Mouse (Mus musculus): ENCODE results near the gene Siglecg. TPM values are rescaled to one million over a fixed set of nuclear protein-coding genes. Genes with fewer than 3 reads are reported as not detected.

Gene Siglecg
- polyA plus RNA-seq, 1 experiment from 2014 or later = not detected

DNA sequence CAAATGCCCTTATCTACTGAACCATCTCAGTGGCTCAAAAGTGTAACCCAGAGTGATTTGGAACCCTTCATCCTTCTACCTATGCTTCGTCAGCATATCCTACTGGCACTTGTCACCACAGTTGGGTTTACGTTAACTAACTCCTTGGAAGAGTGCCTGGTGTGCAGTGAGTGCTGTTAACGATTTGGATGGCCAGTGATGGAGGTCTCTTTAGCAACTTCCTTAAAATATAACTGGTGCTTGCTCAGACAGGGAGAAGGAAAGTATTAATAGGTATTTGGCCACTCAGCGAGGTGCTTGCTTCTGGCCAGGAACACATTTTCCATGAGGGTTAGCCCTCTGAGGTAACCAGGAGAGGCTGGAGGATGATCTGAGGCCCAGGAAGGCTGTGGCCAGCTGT lies 39.8 kb downstream of the Siglecg start:
- H3K4me1 ChIP-seq = peaks cover 26% of the 10 kb centered on the region
- WGBS = 80% methylated on average over 4 of the region's 4 CpGs

GRCm38 (mm10) chr7:43448246-43448645 lies 40.2 kb downstream of the Siglecg start:
- WGBS = 87% methylated on average over 3 of the region's 3 CpGs
- peaks cover 24% of the 10 kb centered on the region for H3K4me1 ChIP-seq
- no peak overlapping the region for H3K27ac ChIP-seq

More for the DNA sequence above, 39.8 kb downstream of the Siglecg start:
- no peak overlapping the region for H3K4me3 ChIP-seq
- peaks cover 27% of the 10 kb centered on the region for H3K36me3 ChIP-seq
- no peaks in the 10 kb centered on the region for H3K9me3 ChIP-seq
- DNase-seq (ENCODE audit: low spot score) = no peak
- H3K27ac ChIP-seq = no peak overlapping the region
- no peaks in the 10 kb centered on the region for H3K27me3 ChIP-seq (ENCODE audit: insufficient read depth, poor library complexity, severe bottlenecking)

GRCm38 (mm10) chr7:43449811-43450210 lies 41.8 kb downstream of the Siglecg start:
- peaks cover 47% of the 10 kb centered on the region for H3K36me3 ChIP-seq
- no peak for DNase-seq (ENCODE audit: low spot score)
- WGBS = 95% methylated on average over 2 of the region's 2 CpGs
- H3K4me3 ChIP-seq = no peak overlapping the region
- H3K27ac ChIP-seq = no peak overlapping the region
- H3K9me3 ChIP-seq = no peaks in the 10 kb centered on the region
- no peaks in the 10 kb centered on the region for H3K27me3 ChIP-seq (ENCODE audit: insufficient read depth, poor library complexity, severe bottlenecking)
- peaks cover 17% of the 10 kb centered on the region for H3K4me1 ChIP-seq

More at GRCm38 (mm10) chr7:43448246-43448645, 40.2 kb downstream of the Siglecg start:
- no peaks in the 10 kb centered on the region for H3K9me3 ChIP-seq
- H3K4me3 ChIP-seq = no peak overlapping the region
- DNase-seq (ENCODE audit: low spot score) = no peak
- H3K27me3 ChIP-seq (ENCODE audit: insufficient read depth, poor library complexity, severe bottlenecking) = no peaks in the 10 kb centered on the region
- H3K36me3 ChIP-seq = peaks cover 31% of the 10 kb centered on the region

DNA sequence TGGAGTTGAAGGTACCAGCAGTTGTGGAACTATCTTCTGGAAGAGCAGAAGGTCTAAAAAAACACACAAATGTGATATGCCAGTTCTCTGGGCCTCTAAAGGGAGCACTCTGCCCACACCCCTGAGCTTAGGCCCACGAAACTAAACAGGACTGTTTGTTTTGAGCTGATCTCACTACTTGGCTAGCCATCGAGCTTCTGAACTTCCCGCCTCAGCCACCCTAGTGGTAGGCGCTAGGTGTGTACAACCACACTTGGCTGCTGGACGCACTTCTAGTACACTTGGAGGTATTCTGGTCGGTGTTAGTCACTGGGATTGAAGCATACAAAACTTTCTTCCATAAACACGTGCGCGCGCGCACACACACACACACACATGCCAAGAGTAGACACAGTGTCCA lies 43.7 kb downstream of the Siglecg start:
- H3K4me3 ChIP-seq = no peak overlapping the region
- no peak overlapping the region for H3K27ac ChIP-seq
- no peaks in the 10 kb centered on the region for H3K27me3 ChIP-seq (ENCODE audit: insufficient read depth, poor library complexity, severe bottlenecking)
- peaks cover 13% of the 10 kb centered on the region for H3K4me1 ChIP-seq
- H3K36me3 ChIP-seq = peaks cover 63% of the 10 kb centered on the region
- no peaks in the 10 kb centered on the region for H3K9me3 ChIP-seq
- no peak for DNase-seq (ENCODE audit: low spot score)
- 97% methylated on average over 11 of the region's 11 CpGs for WGBS

DNA sequence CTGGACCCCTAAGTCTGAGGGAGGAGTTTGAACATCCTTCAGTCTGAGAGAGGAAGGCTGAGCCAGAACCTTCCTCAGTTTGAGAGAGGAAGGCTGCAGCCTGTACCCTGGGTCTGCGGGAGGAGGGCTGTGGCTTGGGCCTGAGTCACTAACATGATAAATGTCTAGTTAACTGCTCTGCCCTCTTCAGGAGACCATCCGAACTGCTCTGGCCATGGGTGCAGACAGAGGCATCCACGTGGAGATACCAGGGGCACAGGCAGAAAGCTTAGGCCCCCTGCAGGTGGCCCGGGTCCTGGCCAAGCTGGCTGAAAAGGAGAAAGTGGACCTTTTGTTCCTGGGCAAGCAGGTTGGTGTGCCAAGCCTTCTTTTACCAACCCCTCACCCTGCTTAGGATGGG lies 44.6 kb downstream of the Siglecg start:
- no peak overlapping the region for H3K27ac ChIP-seq
- H3K9me3 ChIP-seq = no peaks in the 10 kb centered on the region
- 43% methylated on average over 4 of the region's 4 CpGs for WGBS
- no peaks in the 10 kb centered on the region for H3K27me3 ChIP-seq (ENCODE audit: insufficient read depth, poor library complexity, severe bottlenecking)
- DNase-seq (ENCODE audit: low spot score) = no peak
- H3K4me3 ChIP-seq = no peak overlapping the region
- H3K36me3 ChIP-seq = peaks cover 72% of the 10 kb centered on the region
- peaks cover 13% of the 10 kb centered on the region for H3K4me1 ChIP-seq

DNA sequence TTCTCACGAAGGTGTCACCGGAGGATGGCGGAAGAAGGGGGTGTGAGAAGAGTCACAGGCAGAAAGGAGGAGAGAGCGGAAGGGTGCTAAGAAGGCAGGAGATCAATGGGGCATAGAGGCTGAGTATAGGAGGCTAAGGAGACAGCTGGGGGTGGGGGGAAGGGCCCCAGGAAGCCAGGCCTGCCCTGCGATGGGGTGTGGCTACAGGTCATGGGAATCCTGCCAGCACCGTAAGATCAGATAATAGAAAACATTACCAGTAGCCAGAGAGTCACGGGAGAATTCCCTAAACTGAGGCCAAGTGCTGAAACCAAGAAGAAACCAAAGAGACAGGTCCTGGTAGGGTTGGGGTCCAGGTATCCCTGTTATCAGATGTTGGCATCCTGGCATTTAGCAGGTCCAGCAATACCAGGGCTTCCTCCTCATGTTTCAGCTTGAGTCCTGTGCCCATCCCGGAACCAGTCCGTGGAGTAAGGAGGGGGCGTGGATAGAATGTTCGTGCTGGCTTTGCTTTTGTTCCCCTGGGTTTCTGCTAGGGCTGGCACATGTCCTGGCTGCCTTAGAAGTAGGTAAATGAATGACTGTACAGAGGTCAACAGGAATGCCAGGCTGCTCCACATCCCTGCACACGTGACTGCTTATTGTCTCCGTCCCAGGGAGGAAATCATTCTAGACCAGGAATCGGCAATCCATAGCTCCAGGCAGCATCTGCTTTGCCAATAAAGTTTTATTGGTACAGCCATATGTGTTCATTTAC lies 45.8 kb downstream of the Siglecg start:
- DNase-seq (ENCODE audit: low spot score) = no peak
- WGBS = 91% methylated on average over 14 of the region's 14 CpGs
- Histone ChIP-seq H3K4me3 (no peak overlapping the region), H3K9me3 (no peaks in the 10 kb centered on the region), H3K36me3 (peaks cover 73% of the 10 kb centered on the region), H3K4me1 (0 out of 2 replicates have a peak, but pooled peaks cover 4% of the 10 kb centered on the region), H3K27ac (no peak overlapping the region), H3K27me3 (ENCODE audit: insufficient read depth, poor library complexity, severe bottlenecking) (no peaks in the 10 kb centered on the region)

GRCm38 (mm10) chr7:43454371-43454770 lies 46.4 kb downstream of the Siglecg start:
- 77% methylated on average over 6 of the region's 6 CpGs for WGBS
- no peak for DNase-seq (ENCODE audit: low spot score)
- Histone ChIP-seq H3K9me3 (no peaks in the 10 kb centered on the region), H3K4me3 (no peak overlapping the region), H3K27me3 (ENCODE audit: insufficient read depth, poor library complexity, severe bottlenecking) (no peaks in the 10 kb centered on the region), H3K27ac (no peak overlapping the region), H3K4me1 (0 out of 2 replicates have a peak, but pooled peaks cover 2% of the 10 kb centered on the region), H3K36me3 (peaks cover 73% of the 10 kb centered on the region)

GRCm38 (mm10) chr7:43462851-43463250 lies 54.8 kb downstream of the Siglecg start, which contains the start of gene Vsig10l:
Gene Vsig10l, plus strand, starts transcription at chr7:43463151.
- peaks cover 2% of the 10 kb centered on the region for H3K36me3 ChIP-seq
- DNase-seq (ENCODE audit: low spot score) = no peak
- WGBS = 62% methylated on average over 4 of the region's 4 CpGs
- peaks cover 19% of the 10 kb centered on the region for H3K4me1 ChIP-seq
- no peaks in the 10 kb centered on the region for H3K9me3 ChIP-seq
- H3K27me3 ChIP-seq (ENCODE audit: insufficient read depth, poor library complexity, severe bottlenecking) = peaks cover 39% of the 10 kb centered on the region
- H3K27ac ChIP-seq = no peak within 1 kb of the TSS
- no peak within 1 kb of the TSS for H3K4me3 ChIP-seq

DNA sequence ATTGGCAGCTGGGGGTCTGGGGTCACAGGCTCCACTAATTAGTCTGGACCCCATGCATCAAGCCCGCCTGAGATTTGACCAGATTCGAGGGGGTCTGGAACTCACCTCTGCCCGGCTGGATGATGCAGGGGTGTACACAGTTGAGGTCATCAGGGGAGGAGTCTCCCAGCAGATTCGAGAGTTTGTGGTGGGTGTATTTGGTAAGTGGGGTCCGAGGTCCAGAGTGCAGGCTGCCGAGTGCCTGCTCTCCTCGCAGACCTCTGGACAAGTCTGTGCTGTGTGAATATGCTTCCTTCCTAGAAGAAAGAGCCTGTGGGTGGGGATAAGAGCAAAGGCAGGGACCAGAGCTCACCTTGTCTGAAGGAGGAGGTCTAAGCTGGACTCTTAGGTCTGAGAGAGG lies 56.0 kb downstream of the Siglecg start:
- H3K27me3 ChIP-seq (ENCODE audit: insufficient read depth, poor library complexity, severe bottlenecking) = peaks cover 41% of the 10 kb centered on the region
- no peak overlapping the region for H3K4me3 ChIP-seq
- peaks cover 19% of the 10 kb centered on the region for H3K4me1 ChIP-seq
- H3K27ac ChIP-seq = no peak overlapping the region
- no peak for DNase-seq (ENCODE audit: low spot score)
- WGBS = 79% methylated on average over 7 of the region's 7 CpGs
- no peaks in the 10 kb centered on the region for H3K9me3 ChIP-seq
- H3K36me3 ChIP-seq = no peaks in the 10 kb centered on the region

GRCm38 (mm10) chr7:43464864-43465343 lies 56.9 kb downstream of the Siglecg start:
- peak overlapping the region; percentile 59 for H3K4me3 ChIP-seq
- WGBS = 9% methylated on average over 35 of the region's 35 CpGs
- DNase-seq (ENCODE audit: low spot score) = no peak
- peaks cover 19% of the 10 kb centered on the region for H3K4me1 ChIP-seq
- peak overlapping the region; percentile 79 for H3K27ac ChIP-seq
- no peaks in the 10 kb centered on the region for H3K36me3 ChIP-seq
- no peaks in the 10 kb centered on the region for H3K9me3 ChIP-seq
- peaks cover 41% of the 10 kb centered on the region for H3K27me3 ChIP-seq (ENCODE audit: insufficient read depth, poor library complexity, severe bottlenecking)

- peak overlapping the region; percentile 79 for H3K27ac ChIP-seq
- no peaks in the 10 kb centered on the region for H3K36me3 ChIP-seq
- peak overlapping the region; percentile 59 for H3K4me3 ChIP-seq
- 1% methylated on average over 33 of the region's 33 CpGs for WGBS
- H3K4me1 ChIP-seq = peaks cover 19% of the 10 kb centered on the region
- peaks cover 41% of the 10 kb centered on the region for H3K27me3 ChIP-seq (ENCODE audit: insufficient read depth, poor library complexity, severe bottlenecking)
- H3K9me3 ChIP-seq = no peaks in the 10 kb centered on the region
- peak; percentile 96 for DNase-seq (ENCODE audit: low spot score)
Measured at GRCm38 (mm10) chr7:43465344-43466098, 57.5 kb downstream of the Siglecg start.

DNA sequence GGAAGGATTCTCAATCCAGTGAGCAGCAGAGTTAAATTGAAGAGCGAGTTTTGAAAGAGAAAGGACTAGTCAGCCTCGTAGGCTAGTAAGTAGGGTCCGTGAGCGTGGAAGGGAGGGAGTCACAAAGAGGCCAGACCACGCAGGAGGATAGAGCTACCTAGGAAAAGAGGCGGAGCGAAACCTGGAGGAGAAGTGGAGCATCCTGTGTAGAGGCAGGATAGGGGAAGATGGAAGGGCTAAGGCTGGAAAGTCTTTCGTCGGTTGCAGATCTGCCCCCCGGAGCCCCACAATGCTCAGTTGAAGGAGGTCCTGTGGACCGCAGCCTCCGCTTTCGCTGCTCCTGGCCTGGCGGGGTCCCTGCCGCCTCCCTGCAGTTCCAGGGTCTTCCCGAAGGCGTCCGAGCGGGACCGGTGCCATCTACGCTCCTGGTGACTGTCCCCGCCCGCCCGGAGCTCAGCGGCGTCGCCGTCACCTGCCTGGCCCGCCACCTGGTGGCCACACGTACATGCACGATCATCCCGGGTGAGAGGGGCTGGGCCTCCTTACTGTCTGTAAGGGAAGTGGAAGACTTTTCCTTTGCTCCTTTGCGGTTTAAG lies 58.2 kb downstream of the Siglecg start:
- H3K4me3 ChIP-seq = peak overlapping the region; percentile 59
- H3K9me3 ChIP-seq = no peaks in the 10 kb centered on the region
- DNase-seq (ENCODE audit: low spot score) = peak; percentile 89
- H3K4me1 ChIP-seq = peaks cover 19% of the 10 kb centered on the region
- under 1% methylated on average over 33 of the region's 33 CpGs for WGBS
- no peaks in the 10 kb centered on the region for H3K36me3 ChIP-seq
- peak overlapping the region; percentile 36; the same call in 1 of the 2 replicates for H3K27ac ChIP-seq
- peaks cover 41% of the 10 kb centered on the region for H3K27me3 ChIP-seq (ENCODE audit: insufficient read depth, poor library complexity, severe bottlenecking)

Data from heart, embryonic 10.5 days (tissue).